Mouse (Mus musculus): ENCODE results near the gene Otop3. TPM values are rescaled to one million over a fixed set of nuclear protein-coding genes. Genes with fewer than 3 reads are reported as not detected.

Otop3 gene
- polyA plus RNA-seq, 1 experiment from 2014 or later: not detected

DNA sequence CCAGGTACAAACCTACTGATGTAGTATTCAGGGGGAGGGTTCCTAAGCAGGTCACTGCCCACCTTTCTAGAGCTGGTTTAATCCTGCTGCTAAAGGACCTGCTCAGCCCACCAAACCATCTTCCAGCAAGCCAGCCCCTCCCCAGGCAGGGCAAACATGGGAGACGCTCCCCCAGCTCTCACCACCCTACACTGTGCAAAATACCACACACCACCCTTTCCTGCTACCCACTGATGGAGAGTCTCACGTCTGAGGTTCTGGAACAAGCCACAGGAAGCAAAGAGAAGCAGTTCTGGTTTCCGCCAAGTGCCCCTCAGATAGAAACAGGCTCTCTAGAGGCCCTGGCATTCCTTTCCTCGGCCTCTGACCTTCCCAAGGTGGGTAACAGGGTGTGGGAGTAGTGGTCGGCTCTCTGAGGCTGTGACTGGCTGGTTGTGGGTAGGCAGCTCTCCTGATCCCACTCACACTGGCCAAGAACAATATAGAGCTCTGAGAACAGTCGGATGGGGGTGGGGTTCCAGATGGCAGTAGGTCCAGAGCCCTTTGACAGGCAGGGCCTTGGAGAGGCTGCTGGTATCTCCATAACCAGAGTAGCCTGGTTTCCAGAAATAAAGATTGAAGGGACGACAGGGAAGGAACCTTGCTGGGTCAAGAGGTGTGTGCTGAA, 31.6 kb downstream of the Otop3 start:
- peak overlapping the region; percentile 83 for H3K4me2 ChIP-seq (ENCODE audit: low read depth, low read length)
- no peak for ATAC-seq
- 20% methylated on average over 7 of the region's 7 CpGs for WGBS (ENCODE audit: insufficient replicate concordance)

DNA sequence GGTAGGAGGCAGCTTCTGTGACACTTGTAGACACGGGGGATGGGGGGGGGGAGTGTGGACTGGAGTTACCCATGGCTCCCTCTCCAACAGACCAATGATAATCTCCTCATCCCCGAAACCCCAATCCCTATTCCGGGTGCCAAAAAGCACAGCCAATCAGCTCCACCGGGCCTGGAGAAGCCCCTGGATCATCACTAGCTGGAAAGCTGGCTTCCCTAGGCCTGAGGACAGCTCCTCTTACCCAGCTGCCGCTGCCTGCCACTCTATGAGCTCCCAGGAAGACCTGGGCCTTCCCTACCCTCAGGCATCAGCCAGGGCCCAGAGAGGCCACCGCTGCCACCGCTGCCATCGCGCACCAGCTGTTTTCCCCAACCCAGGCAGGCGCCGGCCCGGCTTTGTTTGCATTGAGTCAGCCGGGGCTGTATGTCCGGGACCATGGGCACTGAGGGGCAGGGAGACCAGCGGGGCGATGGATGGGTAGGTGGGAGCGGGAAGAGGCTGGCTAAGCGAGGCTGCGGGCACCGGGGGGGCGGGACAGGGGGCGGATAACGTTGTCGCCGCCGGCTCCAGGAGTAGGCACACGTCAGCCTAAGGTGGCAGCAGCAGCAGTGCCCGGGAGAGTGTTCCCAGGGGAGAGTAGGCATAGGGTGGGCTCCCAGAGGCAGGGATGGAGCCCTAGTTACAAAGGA, 32.3 kb downstream of the Otop3 start:
- no peak overlapping the region for H3K27ac ChIP-seq (ENCODE audit: low read depth)
- WGBS (ENCODE audit: insufficient replicate concordance): 9% methylated on average over 20 of the region's 28 CpGs
- H3K4me3 ChIP-seq (ENCODE audit: low read depth, low read length): peak overlapping the region; percentile 45
- H3K9ac ChIP-seq (replicated peaks): peak overlapping the region; percentile 21; the same call in 1 of the 2 replicates
- H3K9me3 ChIP-seq (ENCODE audit: low read length): no peaks in the 10 kb centered on the region
- H3K36me3 ChIP-seq (replicated peaks; ENCODE audit: insufficient read depth, low read length): no peaks in the 10 kb centered on the region
- no peak for DNase-seq
- TF ChIP-seq CTCF (IDR thresholded peaks at IDR 0.05; ENCODE audit: low read depth) (no peak), EP300 (IDR thresholded peaks at IDR 0.05; ENCODE audit: low read depth) (no peak)
- peaks cover 33% of the 10 kb centered on the region for H3K27me3 ChIP-seq (ENCODE audit: insufficient read depth, low read length)
- peaks cover 9% of the 10 kb centered on the region for H3K4me1 ChIP-seq (ENCODE audit: insufficient read depth)
- ATAC-seq: peak; percentile 31; the same call in 1 of the 2 replicates
- H3K4me2 ChIP-seq (ENCODE audit: low read depth, low read length): peak overlapping the region; percentile 83

More for the DNA sequence above, 31.6 kb downstream of the Otop3 start:
- Histone ChIP-seq H3K36me3 (replicated peaks; ENCODE audit: insufficient read depth, low read length) (no peaks in the 10 kb centered on the region), H3K9me3 (ENCODE audit: low read length) (no peaks in the 10 kb centered on the region), H3K4me1 (ENCODE audit: insufficient read depth) (peaks cover 9% of the 10 kb centered on the region), H3K27ac (ENCODE audit: low read depth) (no peak overlapping the region), H3K4me3 (ENCODE audit: low read depth, low read length) (no peak overlapping the region), H3K9ac (replicated peaks) (no peak overlapping the region), H3K27me3 (ENCODE audit: insufficient read depth, low read length) (peaks cover 31% of the 10 kb centered on the region)
- no peak for DNase-seq
- no peak for TF ChIP-seq EP300 (IDR thresholded peaks at IDR 0.05; ENCODE audit: low read depth)
- TF ChIP-seq CTCF (IDR thresholded peaks at IDR 0.05; ENCODE audit: low read depth): no peak

DNA sequence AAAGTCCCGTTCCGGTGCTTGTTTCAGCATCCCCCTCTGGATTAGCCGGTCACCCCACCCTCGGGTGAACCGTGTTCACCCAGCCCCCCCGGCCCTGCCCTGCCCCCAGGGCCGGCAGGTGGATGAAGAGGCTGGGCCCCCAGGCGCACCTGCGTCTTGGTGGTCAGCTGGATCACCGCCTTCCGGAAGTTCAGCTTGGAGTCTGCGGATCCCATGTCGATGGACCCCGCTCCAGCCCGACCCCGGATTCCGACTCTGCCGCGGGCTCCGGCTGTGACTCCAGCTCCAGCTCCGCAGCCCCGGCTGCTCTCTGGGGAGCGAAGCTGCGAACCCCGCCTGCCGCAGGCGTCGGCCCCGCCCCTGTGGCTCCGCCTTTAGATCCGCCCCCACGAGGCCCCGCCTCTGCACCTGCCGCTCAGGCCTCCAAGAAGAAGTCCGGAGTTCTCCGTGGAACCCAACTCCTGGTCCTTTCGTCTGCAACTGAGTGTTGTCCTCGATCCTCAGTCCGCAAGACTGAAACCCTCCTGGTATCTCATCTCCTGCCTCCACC, 32.9 kb downstream of the Otop3 start, which contains the start of gene Hid1:
Gene Hid1, minus strand, starts transcription at position 362 of the 550 bp plus-strand sequence.
- H3K9me3 ChIP-seq (ENCODE audit: low read length): no peaks in the 10 kb centered on the region
- H3K4me3 ChIP-seq (ENCODE audit: low read depth, low read length): peak within 1 kb of the TSS; percentile 45
- peak within 1 kb of the TSS; percentile 21; the same call in 1 of the 2 replicates for H3K9ac ChIP-seq (replicated peaks)
- peaks cover 33% of the 10 kb centered on the region for H3K27me3 ChIP-seq (ENCODE audit: insufficient read depth, low read length)
- peak within 1 kb of the TSS; percentile 83 for H3K4me2 ChIP-seq (ENCODE audit: low read depth, low read length)
- H3K36me3 ChIP-seq (replicated peaks; ENCODE audit: insufficient read depth, low read length): no peaks in the 10 kb centered on the region
- ATAC-seq (peak; percentile 70), DNase-seq (peak; percentile 84)
- peaks cover 9% of the 10 kb centered on the region for H3K4me1 ChIP-seq (ENCODE audit: insufficient read depth)
- no peak for TF ChIP-seq EP300 (IDR thresholded peaks at IDR 0.05; ENCODE audit: low read depth)
- TF ChIP-seq CTCF (IDR thresholded peaks at IDR 0.05; ENCODE audit: low read depth): no peak
- H3K27ac ChIP-seq (ENCODE audit: low read depth): no peak within 1 kb of the TSS
- 2% methylated on average over 29 of the region's 39 CpGs for WGBS (ENCODE audit: insufficient replicate concordance)

DNA sequence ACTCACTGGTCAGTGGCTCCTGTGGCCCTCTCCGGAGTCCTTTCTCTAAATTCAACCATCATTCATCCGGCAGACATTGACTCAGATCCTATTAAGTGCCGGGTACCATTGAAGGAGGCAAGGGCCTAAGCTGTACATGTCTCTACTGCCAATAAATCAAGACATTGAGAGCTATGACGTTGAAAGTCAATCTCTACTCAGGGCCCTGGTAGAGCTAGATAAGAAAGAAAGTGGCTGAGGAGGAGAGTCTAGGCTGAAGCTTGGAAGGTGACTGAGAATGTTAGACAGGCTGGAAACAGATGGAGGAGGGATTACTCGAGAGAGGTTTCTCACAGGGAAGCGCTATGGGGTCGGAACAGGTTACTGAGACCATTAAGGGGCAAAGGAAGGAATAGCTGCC, 35.8 kb downstream of the Otop3 start:
- H3K27me3 ChIP-seq (ENCODE audit: insufficient read depth, low read length): peaks cover 54% of the 10 kb centered on the region
- no peaks in the 10 kb centered on the region for H3K9me3 ChIP-seq (ENCODE audit: low read length)
- no peak overlapping the region for H3K27ac ChIP-seq (ENCODE audit: low read depth)
- no peak overlapping the region for H3K4me3 ChIP-seq (ENCODE audit: low read depth, low read length)
- no peak for ATAC-seq
- peaks cover 14% of the 10 kb centered on the region for H3K4me1 ChIP-seq (ENCODE audit: insufficient read depth)
- WGBS (ENCODE audit: insufficient replicate concordance): 47% methylated on average over 7 of the region's 7 CpGs
- no peak overlapping the region for H3K9ac ChIP-seq (replicated peaks)
- no peak for DNase-seq
- TF ChIP-seq CTCF (IDR thresholded peaks at IDR 0.05; ENCODE audit: low read depth) (no peak), EP300 (IDR thresholded peaks at IDR 0.05; ENCODE audit: low read depth) (no peak)
- no peak overlapping the region for H3K4me2 ChIP-seq (ENCODE audit: low read depth, low read length)
- H3K36me3 ChIP-seq (replicated peaks; ENCODE audit: insufficient read depth, low read length): no peaks in the 10 kb centered on the region

DNA sequence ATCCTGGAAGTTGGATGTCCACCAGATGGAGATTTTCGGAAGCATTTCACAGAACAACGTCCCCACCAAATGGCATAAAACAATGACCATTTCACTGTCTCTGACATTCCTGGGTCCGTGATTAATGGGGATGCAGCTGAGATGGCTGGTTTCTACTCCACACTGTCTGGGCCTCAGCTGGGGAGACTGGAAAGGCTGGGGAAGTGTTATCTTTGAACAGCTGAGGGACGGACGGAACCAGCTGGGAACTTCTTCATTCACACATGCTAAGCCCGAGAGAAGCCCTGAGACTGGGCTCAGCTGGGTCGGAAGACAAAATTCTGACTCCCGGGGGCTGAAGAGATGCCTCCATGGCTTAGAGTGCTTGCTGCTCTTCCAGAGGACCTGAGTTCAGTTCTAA, 36.8 kb downstream of the Otop3 start:
- no peak overlapping the region for H3K9ac ChIP-seq (replicated peaks)
- H3K27ac ChIP-seq (ENCODE audit: low read depth): no peak overlapping the region
- no peak for ATAC-seq
- 64% methylated on average over 8 of the region's 8 CpGs for WGBS (ENCODE audit: insufficient replicate concordance)
- TF ChIP-seq CTCF (IDR thresholded peaks at IDR 0.05; ENCODE audit: low read depth) (no peak), EP300 (IDR thresholded peaks at IDR 0.05; ENCODE audit: low read depth) (no peak)
- peaks cover 14% of the 10 kb centered on the region for H3K4me1 ChIP-seq (ENCODE audit: insufficient read depth)
- peaks cover 54% of the 10 kb centered on the region for H3K27me3 ChIP-seq (ENCODE audit: insufficient read depth, low read length)
- H3K4me3 ChIP-seq (ENCODE audit: low read depth, low read length): no peak overlapping the region
- DNase-seq: no peak
- no peaks in the 10 kb centered on the region for H3K36me3 ChIP-seq (replicated peaks; ENCODE audit: insufficient read depth, low read length)
- no peaks in the 10 kb centered on the region for H3K9me3 ChIP-seq (ENCODE audit: low read length)
- H3K4me2 ChIP-seq (ENCODE audit: low read depth, low read length): no peak overlapping the region

DNA sequence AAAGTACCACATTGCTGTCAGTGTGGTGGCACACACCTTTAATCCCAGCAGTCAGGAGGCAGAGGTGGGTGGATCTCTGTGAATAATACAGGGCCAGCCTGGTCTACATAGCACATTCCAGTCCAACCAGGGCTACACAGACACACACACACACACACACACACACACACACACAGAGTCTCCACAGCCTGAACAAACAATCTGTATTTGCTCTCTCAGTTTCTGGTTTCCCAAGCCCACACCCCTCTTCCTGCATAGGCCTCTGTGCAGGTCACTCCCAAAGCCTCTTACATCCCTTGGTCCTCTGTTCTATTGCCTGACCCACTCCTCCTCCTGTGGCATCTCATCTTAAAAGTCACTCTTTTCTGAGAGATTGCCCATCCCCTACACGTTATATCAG, 37.5 kb downstream of the Otop3 start:
- ATAC-seq (no peak), DNase-seq (no peak)
- no peaks in the 10 kb centered on the region for H3K36me3 ChIP-seq (replicated peaks; ENCODE audit: insufficient read depth, low read length)
- no peak for TF ChIP-seq CTCF (IDR thresholded peaks at IDR 0.05; ENCODE audit: low read depth)
- TF ChIP-seq EP300 (IDR thresholded peaks at IDR 0.05; ENCODE audit: low read depth): no peak
- H3K27me3 ChIP-seq (ENCODE audit: insufficient read depth, low read length): peaks cover 51% of the 10 kb centered on the region
- H3K4me3 ChIP-seq (ENCODE audit: low read depth, low read length): no peak overlapping the region
- H3K4me1 ChIP-seq (ENCODE audit: insufficient read depth): peaks cover 12% of the 10 kb centered on the region
- no peak overlapping the region for H3K9ac ChIP-seq (replicated peaks)
- no peak overlapping the region for H3K27ac ChIP-seq (ENCODE audit: low read depth)
- 71% methylated on average over 1 of the region's 1 CpGs for WGBS (ENCODE audit: insufficient replicate concordance)
- H3K4me2 ChIP-seq (ENCODE audit: low read depth, low read length): no peak overlapping the region
- H3K9me3 ChIP-seq (ENCODE audit: low read length): no peaks in the 10 kb centered on the region
